Mouse (Mus musculus) thymus, adult 2 months (tissue): Measurements from ENCODE around the gene Slc17a5.

Experiments
- CTCF ChIP-seq: fragments of 200-500 bp; IDR thresholded peaks from 2 replicates; pipeline ENCODE4 v1.5.1; 2012; ENCODE audit warnings: mild to moderate bottlenecking, control low read depth, low read length, moderate library complexity, borderline replicate concordance; ENCODE audit not compliant: control insufficient read depth, poor library complexity, insufficient read depth; ENCODE audit errors: extremely low read depth
- POLR2A ChIP-seq: fragments of 200-500 bp; IDR thresholded peaks from 2 replicates; pipeline ENCODE4 v1.6.1; 2012; ENCODE audit warnings: mild to moderate bottlenecking, low read length, control low read depth, moderate library complexity; ENCODE audit not compliant: control insufficient read depth, poor library complexity, insufficient read depth; ENCODE audit errors: extremely low read depth

DNA sequence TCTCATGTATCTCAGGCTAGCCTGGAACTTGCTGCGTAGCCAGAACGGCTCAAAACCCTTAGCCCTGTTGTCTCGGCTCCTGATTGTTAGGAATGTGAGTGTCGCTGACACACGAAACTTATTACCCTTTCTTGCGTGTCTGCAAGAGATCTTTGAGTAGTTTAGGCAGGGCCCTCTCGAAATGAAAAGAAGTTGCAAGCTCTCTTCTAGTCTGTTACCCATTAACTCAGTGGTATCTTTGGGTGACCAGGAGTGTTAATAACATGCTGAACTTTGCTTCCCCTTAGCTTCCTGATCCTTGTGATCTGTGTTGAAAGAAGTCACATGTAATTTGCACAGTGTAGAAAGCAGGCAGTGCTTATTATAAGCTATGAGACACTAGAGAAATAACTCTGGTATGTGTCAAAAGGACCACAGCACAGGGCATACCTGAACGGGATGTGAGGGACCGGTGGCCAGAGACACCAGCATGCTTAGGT, 55.5 kb downstream of the Slc17a5 start:
- TF ChIP-seq POLR2A (no peak), CTCF (no peak)
